Mouse (Mus musculus) G1E (cell line): ENCODE data around the gene Gm10471. TPM values are rescaled to one million over a fixed set of nuclear protein-coding genes. Genes with fewer than 3 reads are reported as not detected.
"Not testable (repeated sequence)": the region's sequence is repeated elsewhere in the genome, so short reads cannot be mapped to it uniquely, and the experiment has no call there.

Experiments
- ATAC-seq: 2 replicates; pipeline ENCODE4 v1.8.0; 2016; ENCODE audit warnings: mild to moderate bottlenecking; ENCODE audit not compliant: insufficient number of reproducible peaks, poor library complexity, low FRiP score, severe bottlenecking; ENCODE audit errors: extremely low read depth
- DNase-seq: peaks from one replicate; pipeline ENCODE4 v3.0.0; 2012; ENCODE audit warnings: low spot score
- H3K27me3 ChIP-seq: 2 replicates; pipeline ENCODE4 v1.6.1; 2012; ENCODE audit warnings: mild to moderate bottlenecking, low read length, inconsistent platforms; ENCODE audit not compliant: insufficient read depth
- H3K36me3 ChIP-seq: replicated peaks from 2 replicates; pipeline ENCODE3; 2012; ENCODE audit warnings: mild to moderate bottlenecking, inconsistent platforms
- H3K4me1 ChIP-seq: 2 replicates; pipeline ENCODE4 v1.6.1; 2012; ENCODE audit warnings: low read depth, low read length, inconsistent platforms, mixed read lengths; ENCODE audit not compliant: insufficient read depth
- H3K4me3 ChIP-seq: 2 replicates; pipeline ENCODE4 v1.5.1; 2012; ENCODE audit warnings: low read depth, mild to moderate bottlenecking, inconsistent platforms, low read length, moderate library complexity, mixed read lengths
- H3K9me3 ChIP-seq: replicated peaks from 2 replicates; pipeline ENCODE4 v1.6.1; 2012; ENCODE audit warnings: inconsistent platforms
- CTCF ChIP-seq: IDR thresholded peaks from 2 replicates; pipeline ENCODE4 v1.5.1; 2012; ENCODE audit warnings: low read depth, low read length, inconsistent platforms, mixed read lengths
- GATA1 ChIP-seq: IDR thresholded peaks from 2 replicates; pipeline ENCODE4 v1.6.1; 2012; ENCODE audit warnings: borderline replicate concordance, low read length, inconsistent platforms, mixed read lengths
- GATA2 ChIP-seq: IDR thresholded peaks from 2 replicates; pipeline ENCODE4 v1.6.1; 2012; ENCODE audit warnings: low read depth, low read length, inconsistent platforms, borderline replicate concordance
- POLR2AphosphoS5 ChIP-seq: IDR thresholded peaks from 2 replicates; pipeline ENCODE4 v1.6.1; 2012; ENCODE audit warnings: low read depth, low read length, inconsistent platforms; ENCODE audit not compliant: insufficient replicate concordance
- TAL1 ChIP-seq: conservative IDR thresholded peaks from 2 replicates; pipeline ENCODE4 v1.6.1; 2012; ENCODE audit warnings: low read depth, low read length, inconsistent platforms, mixed read lengths
- polyA plus RNA-seq: library from polyadenylated mRNA; stranded (reverse); fragments of >175 nt; gene quantifications from 2 replicates; pipeline ENCODE4 v1.2.3, GENCODE M21; 2012
- total RNA-seq, 2 experiments: library from RNA; stranded (forward) in 1 of 2; stranded (reverse) in 1 of 2; fragments of 200-1000 nt in 1 of 2; fragments of >200 nt in 1 of 2; fragmentation: Nextera tagmentation in 1 of 2; gene quantifications; 2 replicates each; pipeline ENCODE4 v1.2.3; 2014 to 2017

Gm10471 gene
- total RNA-seq (2014; fragmentation: Nextera tagmentation) = not detected in 2 replicates
- total RNA-seq (2017) = 0.12 and 0.16 TPM in 2 replicates
- not detected in 2 replicates for polyA plus RNA-seq

DNA sequence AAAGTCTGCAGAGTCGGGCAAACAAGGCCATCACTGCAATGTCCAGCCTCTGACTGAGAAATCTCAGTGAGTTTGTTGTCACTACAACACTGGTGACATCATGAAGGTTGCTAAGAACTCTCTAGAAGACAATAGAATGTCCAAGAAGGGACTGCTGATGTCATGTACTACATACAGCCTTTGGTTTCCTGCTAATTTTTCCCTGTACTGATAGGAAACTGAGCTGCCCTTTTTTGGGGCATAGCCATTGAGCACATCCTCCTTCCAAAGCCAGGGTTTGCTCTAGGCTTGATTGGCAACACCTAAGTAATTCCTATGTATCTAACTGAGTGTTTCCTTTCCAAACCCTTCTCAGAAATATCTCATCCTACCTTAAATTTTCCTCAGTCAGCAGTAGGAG is at the start of gene Gm10471:
Gm10471 (minus strand) TSS at position 101 of the 400 bp plus-strand sequence.
- not testable (repeated sequence) for H3K9me3 ChIP-seq, H3K27me3 ChIP-seq, H3K4me1 ChIP-seq, ATAC-seq, DNase-seq, H3K4me3 ChIP-seq, H3K36me3 ChIP-seq

DNA sequence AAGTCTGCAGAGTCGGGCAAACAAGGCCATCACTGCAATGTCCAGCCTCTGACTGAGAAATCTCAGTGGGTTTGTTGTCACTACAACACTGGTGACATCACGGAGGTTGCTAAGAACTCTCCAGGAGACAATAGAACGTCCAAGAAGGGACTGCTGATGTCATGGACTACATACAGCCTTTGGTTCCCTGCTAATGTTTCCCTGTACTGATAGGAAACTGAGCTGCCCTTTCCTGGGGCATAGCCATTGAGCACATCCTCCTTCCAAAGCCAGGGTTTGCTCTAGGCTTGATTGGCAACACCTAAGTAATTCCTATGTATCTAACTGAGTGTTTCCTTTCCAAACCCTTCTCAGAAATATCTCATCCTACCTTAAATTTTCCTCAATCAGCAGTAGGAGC is 32.2 kb upstream of the Gm10471 start, which contains the start of gene Gm10220:
Gm10220 (minus strand) TSS at position 101 of the 400 bp plus-strand sequence.
- DNase-seq, H3K4me3 ChIP-seq, ATAC-seq, H3K4me1 ChIP-seq, H3K9me3 ChIP-seq, H3K27me3 ChIP-seq, H3K36me3 ChIP-seq: not testable (repeated sequence)

DNA sequence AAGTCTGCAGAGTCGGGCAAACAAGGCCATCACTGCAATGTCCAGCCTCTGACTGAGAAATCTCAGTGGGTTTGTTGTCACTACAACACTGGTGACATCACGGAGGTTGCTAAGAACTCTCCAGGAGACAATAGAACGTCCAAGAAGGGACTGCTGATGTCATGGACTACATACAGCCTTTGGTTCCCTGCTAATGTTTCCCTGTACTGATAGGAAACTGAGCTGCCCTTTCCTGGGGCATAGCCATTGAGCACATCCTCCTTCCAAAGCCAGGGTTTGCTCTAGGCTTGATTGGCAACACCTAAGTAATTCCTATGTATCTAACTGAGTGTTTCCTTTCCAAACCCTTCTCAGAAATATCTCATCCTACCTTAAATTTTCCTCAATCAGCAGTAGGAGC is 16.2 kb upstream of the Gm10471 start, which contains the start of gene 5031410I06Rik:
5031410I06Rik (minus strand) TSS at position 101 of the 400 bp plus-strand sequence.
- not testable (repeated sequence) for H3K4me1 ChIP-seq, H3K9me3 ChIP-seq, H3K4me3 ChIP-seq, ATAC-seq, H3K36me3 ChIP-seq, DNase-seq, H3K27me3 ChIP-seq

DNA sequence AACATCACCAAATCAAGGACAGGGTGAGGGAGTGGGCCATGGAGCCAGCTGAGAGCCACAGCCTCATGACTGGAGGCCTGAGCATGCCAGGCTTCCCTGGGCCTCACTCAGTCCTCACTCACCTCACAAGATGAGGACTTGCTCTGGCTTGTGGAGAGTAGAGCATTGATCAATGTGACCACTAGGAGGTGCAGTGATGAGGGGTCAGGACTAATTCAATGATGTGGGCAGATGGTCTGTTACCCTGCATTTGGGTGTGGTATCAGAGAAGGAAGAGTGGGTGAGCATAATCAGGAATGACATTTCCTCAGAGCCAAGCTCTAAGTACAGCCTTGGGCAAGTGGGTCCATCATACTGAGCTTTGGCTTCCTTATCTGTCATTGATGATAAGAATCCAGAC is 10.1 kb downstream of the Gm10471 start:
- DNase-seq, ATAC-seq: not testable (repeated sequence)

DNA sequence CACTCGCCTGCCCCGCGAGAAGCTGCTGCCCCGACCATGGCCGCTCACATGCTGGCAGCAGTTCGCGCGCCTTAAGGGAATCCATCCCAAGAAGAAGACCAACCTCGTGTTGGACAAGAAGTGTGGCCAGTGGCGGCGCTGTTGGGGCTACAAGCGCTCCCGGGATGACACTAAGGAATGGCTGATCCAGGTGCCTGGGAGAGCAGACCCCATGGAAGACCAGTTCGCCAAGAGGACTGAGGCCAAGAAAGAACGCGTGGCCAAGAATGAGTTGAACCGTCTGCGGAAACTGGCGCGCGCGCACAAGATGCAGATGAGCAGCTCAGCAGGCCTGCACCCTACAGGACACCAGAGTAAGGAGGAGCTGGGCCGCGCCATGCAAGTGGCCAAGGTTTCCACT is 18.4 kb downstream of the Gm10471 start:
- Histone ChIP-seq H3K36me3 (no peaks in the 10 kb centered on the region), H3K4me3 (no peak overlapping the region), H3K4me1 (no peaks in the 10 kb centered on the region), H3K27me3 (peaks cover 3% of the 10 kb centered on the region; the same call in 1 of the 2 replicates), H3K9me3 (peaks cover 9% of the 10 kb centered on the region)
- TF ChIP-seq GATA1 = no peak
- TF ChIP-seq POLR2AphosphoS5 = no peak
- no peak for TF ChIP-seq TAL1
- TF ChIP-seq CTCF = no peak
- no peak for TF ChIP-seq GATA2
- no peak for DNase-seq
- ATAC-seq = no peak

More for the DNA sequence above, 10.1 kb downstream of the Gm10471 start:
- not testable (repeated sequence) for H3K27me3 ChIP-seq, H3K9me3 ChIP-seq, H3K4me3 ChIP-seq, H3K36me3 ChIP-seq, H3K4me1 ChIP-seq

DNA sequence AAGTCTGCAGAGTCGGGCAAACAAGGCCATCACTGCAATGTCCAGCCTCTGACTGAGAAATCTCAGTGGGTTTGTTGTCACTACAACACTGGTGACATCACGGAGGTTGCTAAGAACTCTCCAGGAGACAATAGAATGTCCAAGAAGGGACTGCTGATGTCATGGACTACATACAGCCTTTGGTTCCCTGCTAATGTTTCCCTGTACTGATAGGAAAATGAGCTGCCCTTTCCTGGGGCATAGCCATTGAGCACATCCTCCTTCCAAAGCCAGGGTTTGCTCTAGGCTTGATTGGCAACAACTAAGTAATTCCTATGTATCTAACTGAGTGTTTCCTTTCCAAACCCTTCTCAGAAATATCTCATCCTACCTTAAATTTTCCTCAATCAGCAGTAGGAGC is 30.6 kb downstream of the Gm10471 start, which contains the start of gene Gm7347:
Gm7347 (minus strand) TSS at position 101 of the 400 bp plus-strand sequence.
- H3K27me3 ChIP-seq, DNase-seq, H3K4me3 ChIP-seq, H3K9me3 ChIP-seq, H3K4me1 ChIP-seq, H3K36me3 ChIP-seq, ATAC-seq: not testable (repeated sequence)

DNA sequence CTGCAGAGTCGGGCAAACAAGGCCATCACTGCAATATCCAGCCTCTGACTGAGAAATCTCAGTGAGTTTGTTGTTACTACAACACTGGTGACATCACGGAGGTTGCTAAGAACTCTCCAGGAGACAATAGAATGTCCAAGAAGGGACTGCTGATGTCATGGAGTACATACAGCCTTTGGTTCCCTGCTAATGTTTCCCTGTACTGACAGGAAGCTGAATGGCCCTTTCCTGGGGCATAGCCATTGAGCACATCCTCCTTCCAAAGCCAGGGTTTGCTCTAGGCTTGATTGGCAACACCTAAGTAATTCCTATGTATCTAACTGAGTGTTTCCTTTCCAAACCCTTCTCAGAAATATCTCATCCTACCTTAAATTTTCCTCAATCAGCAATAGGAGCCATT is 49.6 kb downstream of the Gm10471 start, which contains the start of gene Speer4a:
Speer4a (minus strand) TSS at position 101 of the 400 bp plus-strand sequence.
- not testable (repeated sequence) for H3K9me3 ChIP-seq, ATAC-seq, H3K4me3 ChIP-seq, H3K36me3 ChIP-seq, H3K4me1 ChIP-seq, DNase-seq, H3K27me3 ChIP-seq

Other genes with a start within 250 kb of the Gm10471 start
- not detected in 2 replicates for gene Gm21663, start 146.9 kb downstream of the Gm10471 start, total RNA-seq (2014; fragmentation: Nextera tagmentation)
- gene Gm21663, start 146.9 kb downstream of the Gm10471 start, total RNA-seq (2017) = not detected in 2 replicates
- gene Gm21663, start 146.9 kb downstream of the Gm10471 start, polyA plus RNA-seq = not detected in 2 replicates
- not detected in 2 replicates for gene Gm21671, start 134.9 kb downstream of the Gm10471 start, total RNA-seq (2014; fragmentation: Nextera tagmentation)
- gene Gm21671, start 134.9 kb downstream of the Gm10471 start, total RNA-seq (2017) = 0.16 TPM in 1 of 2 replicates, not detected in the other
- not detected in 2 replicates for gene Gm21671, start 134.9 kb downstream of the Gm10471 start, polyA plus RNA-seq
- gene Gm21680, start 116.6 kb downstream of the Gm10471 start, total RNA-seq (2014; fragmentation: Nextera tagmentation) = 1.2 TPM in 1 of 2 replicates, not detected in the other
- gene Gm21680, start 116.6 kb downstream of the Gm10471 start, total RNA-seq (2017) = 0.06 TPM in 1 of 2 replicates, not detected in the other
- not detected in 2 replicates for gene Gm21680, start 116.6 kb downstream of the Gm10471 start, polyA plus RNA-seq
- gene Gm21698, start 100.6 kb downstream of the Gm10471 start, total RNA-seq (2014; fragmentation: Nextera tagmentation) = not detected in 2 replicates
- gene Gm21698, start 100.6 kb downstream of the Gm10471 start, total RNA-seq (2017) = 0.22 TPM in 1 of 2 replicates, not detected in the other
- gene Gm21698, start 100.6 kb downstream of the Gm10471 start, polyA plus RNA-seq = not detected in 2 replicates
- not detected in 2 replicates for gene Gm1979, start 84.5 kb downstream of the Gm10471 start, total RNA-seq (2014; fragmentation: Nextera tagmentation)
- gene Gm1979, start 84.5 kb downstream of the Gm10471 start, total RNA-seq (2017) = 0.05 TPM in 1 of 2 replicates, not detected in the other
- gene Gm1979, start 84.5 kb downstream of the Gm10471 start, polyA plus RNA-seq = not detected in 2 replicates
- gene Gm5862, start 66.4 kb downstream of the Gm10471 start, total RNA-seq (2014; fragmentation: Nextera tagmentation) = not detected in 2 replicates
- gene Gm5862, start 66.4 kb downstream of the Gm10471 start, total RNA-seq (2017) = not detected in 2 replicates
- gene Gm5862, start 66.4 kb downstream of the Gm10471 start, polyA plus RNA-seq = not detected in 2 replicates
- not detected in 2 replicates for gene Speer4a, start 49.7 kb downstream of the Gm10471 start, total RNA-seq (2014; fragmentation: Nextera tagmentation)
- 0.27 TPM in 1 of 2 replicates, not detected in the other for gene Speer4a, start 49.7 kb downstream of the Gm10471 start, total RNA-seq (2017)
- gene Speer4a, start 49.7 kb downstream of the Gm10471 start, polyA plus RNA-seq = not detected in 2 replicates
- gene Gm7347, start 30.7 kb downstream of the Gm10471 start, total RNA-seq (2014; fragmentation: Nextera tagmentation) = not detected in 2 replicates
- 0.22 TPM in 1 of 2 replicates, not detected in the other for gene Gm7347, start 30.7 kb downstream of the Gm10471 start, total RNA-seq (2017)
- gene Gm7347, start 30.7 kb downstream of the Gm10471 start, polyA plus RNA-seq = not detected in 2 replicates
- gene 5031410I06Rik, start 16.1 kb upstream of the Gm10471 start, total RNA-seq (2014; fragmentation: Nextera tagmentation) = not detected in 2 replicates
- gene 5031410I06Rik, start 16.1 kb upstream of the Gm10471 start, total RNA-seq (2017) = 0.33 and 0.46 TPM in 2 replicates
- not detected in 2 replicates for gene 5031410I06Rik, start 16.1 kb upstream of the Gm10471 start, polyA plus RNA-seq
- not detected in 2 replicates for gene Gm10220, start 32.1 kb upstream of the Gm10471 start, total RNA-seq (2014; fragmentation: Nextera tagmentation)
- 0.12 and 0.33 TPM in 2 replicates for gene Gm10220, start 32.1 kb upstream of the Gm10471 start, total RNA-seq (2017)
- gene Gm10220, start 32.1 kb upstream of the Gm10471 start, polyA plus RNA-seq = not detected in 2 replicates
- gene Gm7361, start 168.4 kb upstream of the Gm10471 start, total RNA-seq (2014; fragmentation: Nextera tagmentation) = not detected in 2 replicates
- gene Gm7361, start 168.4 kb upstream of the Gm10471 start, total RNA-seq (2017) = 0.11 TPM in 1 of 2 replicates, not detected in the other
- not detected in 2 replicates for gene Gm7361, start 168.4 kb upstream of the Gm10471 start, polyA plus RNA-seq